Mouse (Mus musculus): Measurements from ENCODE around the gene Ttc28. TPM values are rescaled to one million over a fixed set of nuclear protein-coding genes. Genes with fewer than 3 reads are reported as not detected.

The Ttc28 gene
- polyA plus RNA-seq, 1 experiment from 2014 or later = 21.3 TPM

DNA sequence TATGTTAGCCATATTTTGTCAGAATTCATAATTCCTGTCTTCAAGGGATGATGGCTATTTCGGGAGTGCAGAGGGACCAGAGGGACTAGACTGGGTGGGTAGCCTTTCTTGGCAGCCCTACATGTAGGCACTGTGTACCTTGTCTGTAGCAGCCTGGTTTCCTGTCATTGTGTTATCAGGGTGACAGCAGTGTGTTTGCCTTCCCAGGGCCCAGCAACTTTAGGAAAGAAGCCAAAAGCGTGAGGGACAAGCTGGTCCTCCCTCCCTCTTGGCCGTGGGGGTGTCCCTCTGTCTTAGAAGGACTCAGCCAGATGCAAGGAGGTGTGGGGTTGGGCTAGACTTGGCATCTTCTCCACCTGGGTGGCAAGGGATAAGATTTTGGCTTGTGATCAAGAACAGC is 387.5 kb downstream of the Ttc28 start:
- Histone ChIP-seq H3K4me1 (replicated peaks) (peaks cover 40% of the 10 kb centered on the region), H3K27me3 (no peaks in the 10 kb centered on the region; the same call in 1 of the 2 replicates), H3K4me3 (replicated peaks) (no peak overlapping the region), H3K9ac (replicated peaks) (no peak overlapping the region), H3K36me3 (peaks cover 46% of the 10 kb centered on the region), H3K27ac (no peak overlapping the region), H3K9me3 (0 out of 2 replicates have a peak, but pooled peaks cover 4% of the 10 kb centered on the region), H3K4me2 (replicated peaks) (no peak overlapping the region)
- 80% methylated on average over 3 of the region's 3 CpGs for WGBS
- no peak for ATAC-seq

DNA sequence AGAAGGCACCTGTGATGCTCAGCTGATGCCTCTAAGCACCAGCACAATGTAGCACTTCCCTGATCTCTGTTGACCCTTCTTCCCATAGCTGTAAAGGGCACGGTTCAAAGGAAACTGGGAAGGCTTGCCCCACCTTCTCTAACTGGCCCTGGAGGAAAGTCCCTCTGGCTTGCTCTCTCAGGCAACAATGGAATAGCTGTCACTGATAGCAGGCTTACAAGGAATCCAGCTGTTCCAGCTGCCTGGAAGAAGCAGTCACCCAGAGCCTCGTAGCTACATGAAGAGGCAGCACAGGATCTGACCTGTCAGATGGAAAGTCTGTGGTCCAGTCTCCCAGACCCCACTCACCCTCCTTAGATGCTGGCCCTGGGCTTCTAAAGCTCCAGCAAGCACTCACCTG is 389.2 kb downstream of the Ttc28 start:
- H3K4me3 ChIP-seq (replicated peaks) = no peak overlapping the region
- H3K9me3 ChIP-seq = 0 out of 2 replicates have a peak, but pooled peaks cover 4% of the 10 kb centered on the region
- no peaks in the 10 kb centered on the region; the same call in 1 of the 2 replicates for H3K27me3 ChIP-seq
- peaks cover 22% of the 10 kb centered on the region for H3K4me1 ChIP-seq (replicated peaks)
- no peak overlapping the region for H3K27ac ChIP-seq
- H3K36me3 ChIP-seq = peaks cover 56% of the 10 kb centered on the region
- no peak overlapping the region for H3K4me2 ChIP-seq (replicated peaks)
- 0 out of 2 replicates have a peak overlapping the region, but pooled peaks have one; percentile 6 for H3K9ac ChIP-seq (replicated peaks)
- ATAC-seq = no peak
- 17% methylated on average over 2 of the region's 2 CpGs for WGBS

DNA sequence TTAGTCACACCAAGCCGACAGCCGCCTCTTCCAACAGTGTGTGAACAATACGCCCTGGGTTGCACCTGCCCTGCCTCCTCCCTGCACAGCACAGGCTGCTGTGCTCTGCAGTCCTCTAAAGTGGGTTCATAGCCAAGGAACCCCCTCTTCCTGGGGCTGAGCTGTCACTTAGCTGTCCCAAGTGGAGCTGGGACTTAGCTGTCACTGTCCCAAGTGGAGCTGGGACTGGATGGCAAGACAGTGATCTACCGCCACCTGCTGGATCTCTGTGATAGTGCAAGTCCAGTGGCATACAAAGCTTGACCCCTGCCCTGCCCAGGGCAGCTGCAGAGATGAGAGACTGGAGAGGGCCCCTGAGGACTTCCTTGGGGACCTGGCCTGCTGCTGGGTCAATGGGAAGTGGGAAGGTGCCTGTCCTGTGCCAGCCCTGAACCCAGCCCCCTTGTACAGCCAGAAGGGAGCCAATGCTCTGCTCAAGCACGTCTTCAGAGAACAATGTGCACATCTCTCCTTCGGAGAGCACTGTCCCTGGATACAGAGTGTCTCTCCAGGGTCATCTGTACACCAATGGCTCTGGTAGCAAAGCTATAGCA is 390.1 kb downstream of the Ttc28 start:
- peaks cover 15% of the 10 kb centered on the region for H3K4me1 ChIP-seq (replicated peaks)
- no peak overlapping the region for H3K4me2 ChIP-seq (replicated peaks)
- peak; percentile 71 for ATAC-seq
- peaks cover 65% of the 10 kb centered on the region for H3K36me3 ChIP-seq
- H3K27ac ChIP-seq = 0 out of 2 replicates have a peak overlapping the region, but pooled peaks have one; percentile 39
- 0 out of 2 replicates have a peak, but pooled peaks cover 4% of the 10 kb centered on the region for H3K9me3 ChIP-seq
- no peaks in the 10 kb centered on the region; the same call in 1 of the 2 replicates for H3K27me3 ChIP-seq
- no peak overlapping the region for H3K4me3 ChIP-seq (replicated peaks)
- no peak overlapping the region for H3K9ac ChIP-seq (replicated peaks)
- WGBS = 57% methylated on average over 6 of the region's 6 CpGs

DNA sequence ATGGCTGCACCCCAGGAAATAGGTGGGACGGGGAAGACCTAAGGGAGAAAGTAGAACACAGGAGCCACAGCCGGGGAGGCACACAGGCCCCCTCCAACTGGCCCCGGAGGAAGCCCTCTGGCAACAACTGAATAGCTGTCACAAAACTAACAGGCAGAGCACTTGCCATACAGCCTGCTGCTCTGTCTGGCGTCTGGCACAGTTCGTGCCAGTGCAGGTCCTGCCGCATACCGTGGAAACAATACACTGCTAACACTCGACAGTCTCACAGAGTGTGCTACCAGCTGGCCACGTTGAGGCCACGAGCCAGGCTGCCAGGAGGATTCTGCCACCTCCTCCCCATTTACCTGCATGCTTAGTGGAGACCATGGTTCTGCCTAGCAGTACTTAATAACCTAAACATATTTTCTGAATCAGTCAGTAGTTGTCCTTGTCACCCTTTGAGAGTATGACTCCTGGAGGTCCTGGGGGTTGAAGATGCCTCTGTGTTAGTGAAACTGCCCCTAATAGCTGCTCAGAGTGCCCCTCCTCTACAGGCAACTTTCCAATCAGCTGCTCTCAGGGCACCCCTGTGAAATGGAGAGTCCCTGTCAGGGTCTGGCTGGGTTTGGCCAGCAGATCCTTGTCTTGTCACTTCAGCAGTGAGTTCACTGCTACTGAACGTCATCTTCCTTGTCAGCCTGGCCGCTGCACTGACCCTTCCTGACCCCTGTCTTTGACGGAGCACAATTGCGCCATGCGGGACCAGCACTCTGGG is 390.8 kb downstream of the Ttc28 start:
- Histone ChIP-seq H3K4me1 (replicated peaks) (peaks cover 15% of the 10 kb centered on the region), H3K4me3 (replicated peaks) (no peak overlapping the region), H3K27ac (no peak overlapping the region), H3K36me3 (peaks cover 64% of the 10 kb centered on the region), H3K27me3 (no peaks in the 10 kb centered on the region), H3K4me2 (replicated peaks) (no peak overlapping the region), H3K9me3 (0 out of 2 replicates have a peak, but pooled peaks cover 4% of the 10 kb centered on the region), H3K9ac (replicated peaks) (no peak overlapping the region)
- 73% methylated on average over 15 of the region's 15 CpGs for WGBS
- peak; percentile 34; the same call in 1 of the 2 replicates for ATAC-seq

DNA sequence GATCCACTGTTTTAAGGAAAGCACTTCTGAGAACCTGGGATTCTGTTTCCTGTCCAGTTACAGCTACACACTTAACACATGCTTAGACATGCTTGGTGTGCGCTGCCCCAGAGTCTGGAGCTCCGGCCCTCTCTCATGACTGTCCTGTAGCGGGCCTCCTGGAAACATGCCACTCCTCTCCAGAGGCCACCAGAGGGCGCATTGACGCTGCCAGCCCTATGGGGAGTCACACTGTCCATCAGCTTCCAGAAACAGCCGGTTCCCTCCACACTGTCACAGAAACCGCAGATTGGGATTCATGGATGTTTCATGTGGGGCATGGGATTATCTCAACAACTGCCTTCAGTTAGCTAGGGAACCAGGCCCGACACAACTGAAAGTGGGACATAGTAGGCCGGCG is 394.0 kb downstream of the Ttc28 start:
- Histone ChIP-seq H3K9ac (replicated peaks) (no peak overlapping the region), H3K9me3 (no peaks in the 10 kb centered on the region), H3K4me3 (replicated peaks) (no peak overlapping the region), H3K36me3 (peaks cover 68% of the 10 kb centered on the region), H3K27ac (no peak overlapping the region), H3K4me1 (replicated peaks) (peaks cover 15% of the 10 kb centered on the region), H3K27me3 (no peaks in the 10 kb centered on the region), H3K4me2 (replicated peaks) (no peak overlapping the region)
- ATAC-seq = peak; percentile 77
- 32% methylated on average over 10 of the region's 10 CpGs for WGBS

DNA sequence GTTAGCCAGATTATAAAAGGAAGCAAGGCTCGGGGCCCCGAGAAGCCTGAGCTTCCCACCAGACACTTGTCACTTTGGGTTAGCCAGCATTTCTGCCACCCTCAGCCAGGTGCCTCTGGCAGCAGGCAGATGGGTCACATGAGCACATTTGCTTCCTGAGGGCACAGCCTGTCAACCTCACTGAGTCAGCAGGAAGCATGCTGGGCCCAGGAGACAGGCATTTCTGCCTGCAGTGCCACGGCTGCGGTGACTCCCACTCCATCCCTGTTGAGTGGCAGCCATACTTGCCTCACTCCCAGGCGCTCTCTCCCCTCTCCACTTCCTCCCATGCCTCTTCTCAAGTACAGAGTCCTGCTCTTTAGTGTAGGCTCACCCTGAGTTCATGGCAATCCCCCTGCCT is 395.3 kb downstream of the Ttc28 start:
- Histone ChIP-seq H3K27me3 (no peaks in the 10 kb centered on the region), H3K9ac (replicated peaks) (no peak overlapping the region), H3K36me3 (peaks cover 78% of the 10 kb centered on the region), H3K4me1 (replicated peaks) (peaks cover 5% of the 10 kb centered on the region), H3K4me2 (replicated peaks) (no peak overlapping the region), H3K9me3 (no peaks in the 10 kb centered on the region), H3K27ac (no peak overlapping the region), H3K4me3 (replicated peaks) (no peak overlapping the region)
- ATAC-seq = no peak
- WGBS = 87% methylated on average over 5 of the region's 5 CpGs

DNA sequence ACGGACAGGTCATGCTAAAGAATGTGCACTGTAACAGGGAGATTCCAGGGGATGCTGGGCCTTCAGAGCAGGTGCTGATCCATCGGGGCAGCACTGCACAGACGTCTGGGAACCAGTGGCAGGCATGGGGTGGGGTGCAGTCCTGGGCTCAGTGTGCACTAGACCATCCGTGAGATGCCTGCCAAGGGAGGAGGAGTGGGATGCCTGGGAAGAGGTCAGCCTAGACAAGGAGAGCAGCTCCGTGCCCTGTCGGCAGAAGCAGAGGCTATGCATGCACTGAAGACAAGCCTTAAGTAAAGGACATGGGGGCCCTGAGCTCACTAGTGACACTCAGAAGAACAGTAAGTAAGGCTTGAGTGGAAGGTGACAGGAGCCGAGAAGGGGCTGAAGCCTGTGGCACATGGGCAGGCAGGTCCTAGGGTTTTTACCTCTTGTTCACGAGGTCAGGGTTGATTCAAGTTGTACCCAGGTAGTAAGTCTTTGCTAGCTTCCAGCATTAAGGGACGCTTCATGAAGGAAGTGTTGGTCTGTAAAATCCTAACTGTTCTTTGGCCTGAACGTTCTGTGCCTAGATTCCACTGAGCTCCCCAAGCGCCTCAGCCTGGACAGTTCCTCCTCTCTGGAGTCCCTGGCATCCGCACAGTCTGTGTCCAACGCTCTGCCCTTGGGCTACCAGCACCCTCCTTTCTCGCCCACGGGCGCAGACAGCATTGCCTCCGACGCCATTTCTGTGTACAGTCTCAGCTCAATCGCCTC is 405.0 kb downstream of the Ttc28 start:
- Histone ChIP-seq H3K4me3 (replicated peaks) (no peak overlapping the region), H3K4me2 (replicated peaks) (no peak overlapping the region), H3K27ac (no peak overlapping the region), H3K4me1 (replicated peaks) (no peaks in the 10 kb centered on the region), H3K36me3 (peaks cover 87% of the 10 kb centered on the region), H3K27me3 (no peaks in the 10 kb centered on the region), H3K9ac (replicated peaks) (no peak overlapping the region), H3K9me3 (no peaks in the 10 kb centered on the region)
- 87% methylated on average over 19 of the region's 19 CpGs for WGBS
- ATAC-seq = no peak

DNA sequence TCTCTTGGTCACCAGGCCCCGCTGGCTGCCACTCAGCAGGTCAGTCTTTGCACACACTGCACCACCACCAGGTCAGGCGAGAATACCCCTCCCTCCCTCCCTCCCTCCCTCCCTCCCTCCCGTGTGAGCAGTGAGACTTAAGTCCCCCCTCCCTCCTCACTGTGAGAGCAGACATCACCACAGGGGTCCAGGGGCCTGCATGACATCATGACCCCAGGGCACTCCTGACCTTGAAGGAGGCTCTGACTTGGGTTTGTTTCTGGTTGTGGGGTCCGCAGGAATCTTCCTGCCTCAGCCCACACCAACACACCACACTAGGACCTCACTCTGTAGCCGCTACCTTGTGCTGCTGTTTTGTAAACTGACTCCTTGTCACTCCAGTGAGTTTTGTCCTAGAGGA is 408.0 kb downstream of the Ttc28 start:
- H3K9me3 ChIP-seq = no peaks in the 10 kb centered on the region
- no peak overlapping the region for H3K4me2 ChIP-seq (replicated peaks)
- H3K27me3 ChIP-seq = no peaks in the 10 kb centered on the region
- 0 out of 2 replicates have a peak, but pooled peaks cover 3% of the 10 kb centered on the region for H3K4me1 ChIP-seq (replicated peaks)
- H3K36me3 ChIP-seq = peaks cover 58% of the 10 kb centered on the region
- 75% methylated on average over 5 of the region's 5 CpGs for WGBS
- H3K9ac ChIP-seq (replicated peaks) = no peak overlapping the region
- no peak overlapping the region for H3K27ac ChIP-seq
- ATAC-seq = no peak
- H3K4me3 ChIP-seq (replicated peaks) = no peak overlapping the region

DNA sequence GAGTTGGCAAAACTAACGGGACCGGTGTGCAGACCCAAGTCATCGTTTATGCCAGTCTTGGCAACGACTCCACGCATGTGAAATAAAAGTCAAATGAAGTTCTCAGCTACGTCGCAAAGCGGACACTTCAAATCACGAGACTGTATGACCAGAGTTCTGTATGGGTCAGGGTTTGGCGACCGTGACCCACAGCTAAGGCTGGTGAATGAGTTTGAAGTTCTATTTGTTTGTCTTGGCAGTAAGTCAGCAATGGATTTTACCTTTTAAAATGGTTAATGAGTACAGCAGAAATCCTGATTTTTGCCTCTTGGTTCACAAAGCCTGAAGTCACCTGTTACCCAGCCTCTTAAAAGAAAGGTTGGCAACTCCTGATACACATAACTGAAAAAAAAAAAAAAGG is 408.9 kb downstream of the Ttc28 start:
- H3K36me3 ChIP-seq = peaks cover 49% of the 10 kb centered on the region
- no peak overlapping the region for H3K9ac ChIP-seq (replicated peaks)
- ATAC-seq = no peak
- no peak overlapping the region for H3K4me3 ChIP-seq (replicated peaks)
- no peak overlapping the region for H3K4me2 ChIP-seq (replicated peaks)
- H3K4me1 ChIP-seq (replicated peaks) = 0 out of 2 replicates have a peak, but pooled peaks cover 3% of the 10 kb centered on the region
- H3K27me3 ChIP-seq = no peaks in the 10 kb centered on the region
- WGBS = 93% methylated on average over 11 of the region's 11 CpGs
- H3K9me3 ChIP-seq = no peaks in the 10 kb centered on the region
- H3K27ac ChIP-seq = no peak overlapping the region

DNA sequence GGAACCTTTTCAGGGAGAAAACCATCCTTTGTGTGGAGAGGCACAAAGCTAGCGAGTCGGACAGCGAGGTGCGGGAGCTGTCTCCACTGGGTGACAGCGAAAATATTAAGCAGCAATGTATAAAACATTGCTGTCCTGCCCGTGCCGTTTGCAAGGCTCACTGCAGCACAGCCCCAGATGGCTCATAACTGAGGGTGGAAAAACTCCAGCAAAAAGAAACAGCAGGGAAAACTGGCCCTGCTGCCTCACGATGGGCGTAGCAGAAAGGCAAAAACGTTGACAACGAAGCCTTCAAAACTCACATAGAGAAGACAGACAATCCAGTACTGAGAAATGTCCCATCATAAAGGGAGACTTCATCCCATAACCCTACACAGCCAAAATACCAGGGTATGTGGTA is 410.5 kb downstream of the Ttc28 start:
- Histone ChIP-seq H3K4me1 (replicated peaks) (0 out of 2 replicates have a peak, but pooled peaks cover 3% of the 10 kb centered on the region), H3K9me3 (no peaks in the 10 kb centered on the region), H3K36me3 (peaks cover 33% of the 10 kb centered on the region), H3K27ac (no peak overlapping the region), H3K4me2 (replicated peaks) (no peak overlapping the region), H3K4me3 (replicated peaks) (no peak overlapping the region), H3K27me3 (no peaks in the 10 kb centered on the region), H3K9ac (replicated peaks) (no peak overlapping the region)
- 73% methylated on average over 11 of the region's 11 CpGs for WGBS
- no peak for ATAC-seq

DNA sequence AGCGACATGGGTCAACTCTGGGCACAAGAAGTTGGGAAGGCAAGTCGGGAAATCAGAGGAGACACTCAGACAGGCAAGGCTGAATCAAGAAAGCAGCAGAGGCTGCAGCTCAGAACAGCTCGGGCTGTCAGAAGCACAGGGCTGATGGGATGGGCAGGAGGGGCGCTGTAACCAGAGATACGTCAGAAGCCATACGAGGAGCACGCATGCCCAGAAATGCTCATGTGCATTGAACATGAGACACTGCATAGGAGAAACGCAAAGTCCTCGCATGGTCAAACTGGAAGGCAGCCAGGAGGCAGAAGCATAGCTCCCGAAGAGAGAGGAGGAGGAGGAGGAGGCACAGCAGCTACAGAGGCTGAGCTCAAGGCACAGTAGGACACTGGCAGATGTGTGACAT is 412.0 kb downstream of the Ttc28 start:
- Histone ChIP-seq H3K36me3 (peaks cover 18% of the 10 kb centered on the region), H3K4me2 (replicated peaks) (no peak overlapping the region), H3K27me3 (no peaks in the 10 kb centered on the region), H3K4me1 (replicated peaks) (0 out of 2 replicates have a peak, but pooled peaks cover 3% of the 10 kb centered on the region), H3K9me3 (no peaks in the 10 kb centered on the region), H3K4me3 (replicated peaks) (no peak overlapping the region), H3K9ac (replicated peaks) (no peak overlapping the region), H3K27ac (no peak overlapping the region)
- ATAC-seq = no peak
- WGBS = 63% methylated on average over 10 of the region's 10 CpGs

DNA sequence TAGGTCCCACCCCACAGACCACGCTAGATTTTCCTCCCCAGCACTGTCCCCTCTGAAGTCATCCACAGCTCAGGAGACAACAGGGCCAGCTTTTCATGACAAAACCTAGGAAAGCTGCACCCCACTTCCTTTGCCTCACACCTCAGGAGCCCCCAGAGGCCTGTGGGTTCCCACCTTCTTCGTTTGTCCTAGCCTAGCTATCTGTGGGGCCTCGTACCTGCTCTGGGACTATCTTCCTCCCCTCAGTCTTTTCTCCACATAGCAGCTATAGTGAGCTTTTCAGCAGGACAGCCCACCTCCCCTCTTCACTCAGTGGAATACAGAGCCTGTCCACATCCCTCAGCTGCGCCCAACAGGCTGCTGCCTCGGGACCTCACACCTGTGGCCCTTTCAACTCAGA is 418.2 kb downstream of the Ttc28 start:
- no peaks in the 10 kb centered on the region for H3K9me3 ChIP-seq
- 77% methylated on average over 5 of the region's 5 CpGs for WGBS
- H3K4me2 ChIP-seq (replicated peaks) = no peak overlapping the region
- H3K36me3 ChIP-seq = no peaks in the 10 kb centered on the region
- no peaks in the 10 kb centered on the region for H3K4me1 ChIP-seq (replicated peaks)
- H3K9ac ChIP-seq (replicated peaks) = no peak overlapping the region
- no peaks in the 10 kb centered on the region for H3K27me3 ChIP-seq
- no peak for ATAC-seq
- no peak overlapping the region for H3K4me3 ChIP-seq (replicated peaks)
- no peak overlapping the region for H3K27ac ChIP-seq
